Mouse (Mus musculus) layer of hippocampus, postnatal 14 days (tissue): ENCODE data around the gene Sod1. TPM values are rescaled to one million over a fixed set of nuclear protein-coding genes. Genes with fewer than 3 reads are reported as not detected.
A peak's percentile ranks its signal among the peaks of the same experiment; 100 is the strongest.
"Not testable (repeated sequence)": the region's sequence is repeated elsewhere in the genome, so short reads cannot be mapped to it uniquely, and the experiment has no call there.

Experiments used
- DNase-seq, 2 experiments: peaks; one replicate each; pipeline ENCODE4 v3.0.0; 2021 to 2022; ENCODE audit warnings: low spot score in 2 of 2, mixed read lengths in 1 of 2
- total RNA-seq, 2 experiments: library from RNA; stranded (reverse); gene quantifications; 2 replicates each; pipeline ENCODE4 v1.2.3; 2021

Gene Sod1
- total RNA-seq, 2 experiments from 2014 or later, result 340 to 354 TPM

- DNase-seq, result no peak
These were observed 9.8 kb upstream of the Sod1 start for GRCm38 (mm10) chr16:90210717-90211116.

GRCm38 (mm10) chr16:90211767-90212166 lies 8.8 kb upstream of the Sod1 start:
- DNase-seq, result no peak

GRCm38 (mm10) chr16:90213477-90214339 lies 6.8 kb upstream of the Sod1 start:
- no peak for DNase-seq

GRCm38 (mm10) chr16:90214731-90215565 lies 5.6 kb upstream of the Sod1 start:
- no peak for DNase-seq

- DNase-seq, result not testable (repeated sequence)
These were observed 4.7 kb upstream of the Sod1 start for GRCm38 (mm10) chr16:90215879-90216278.

- DNase-seq, result no peak
These were observed 4.1 kb upstream of the Sod1 start for GRCm38 (mm10) chr16:90216414-90216813.

- no peak for DNase-seq
These were observed 3.2 kb upstream of the Sod1 start for GRCm38 (mm10) chr16:90217356-90217755.

- DNase-seq, result no peak
These were observed 2.6 kb upstream of the Sod1 start for GRCm38 (mm10) chr16:90217926-90218325.

GRCm38 (mm10) chr16:90219445-90219844 lies 1.1 kb upstream of the Sod1 start:
- DNase-seq, result not testable (repeated sequence)

GRCm38 (mm10) chr16:90220892-90221431 lies 408 bp downstream of the Sod1 start:
- DNase-seq, result peak; percentile 40 to 46

- DNase-seq, result peak in 1 of 2 experiments; percentile 33
These were observed 1.0 kb downstream of the Sod1 start for GRCm38 (mm10) chr16:90221441-90222070.

- no peak for DNase-seq
These were observed 9.3 kb downstream of the Sod1 start for GRCm38 (mm10) chr16:90229897-90230296.

- no peak for DNase-seq
These were observed 10.7 kb downstream of the Sod1 start for GRCm38 (mm10) chr16:90231302-90231701.

- DNase-seq, result no peak
These were observed 13.1 kb downstream of the Sod1 start for GRCm38 (mm10) chr16:90233702-90234101.

- no peak for DNase-seq
These were observed 14.1 kb downstream of the Sod1 start for GRCm38 (mm10) chr16:90234617-90235016.

- no peak for DNase-seq
These were observed 14.6 kb downstream of the Sod1 start for GRCm38 (mm10) chr16:90235188-90235587.

GRCm38 (mm10) chr16:90239128-90239746 lies 18.7 kb downstream of the Sod1 start:
- no peak for DNase-seq

- no peak for DNase-seq
These were observed 21.3 kb downstream of the Sod1 start for GRCm38 (mm10) chr16:90241875-90242274.

GRCm38 (mm10) chr16:90242426-90243304 lies 22.1 kb downstream of the Sod1 start:
- no peak for DNase-seq

- no peak for DNase-seq
These were observed 29.5 kb downstream of the Sod1 start for GRCm38 (mm10) chr16:90250099-90250498.
